Mouse (Mus musculus) small intestine, adult 2 months (tissue): Measurements from ENCODE around the gene Gm20388.

ENCODE experiments used
- CTCF ChIP-seq: fragments of 200-500 bp; IDR thresholded peaks from 2 replicates; pipeline ENCODE4 v1.5.1; 2012; ENCODE audit warnings: low read depth, mild to moderate bottlenecking, control low read depth, inconsistent platforms, low read length, moderate library complexity, mixed read lengths; ENCODE audit not compliant: insufficient replicate concordance, insufficient read length; ENCODE audit errors: extremely low read depth
- POLR2A ChIP-seq: fragments of 200-500 bp; IDR thresholded peaks from 2 replicates; pipeline ENCODE4 v1.6.1; 2012; ENCODE audit warnings: low read depth, mild to moderate bottlenecking, control low read depth, inconsistent platforms, low read length, moderate library complexity

GRCm38 (mm10) chr8:121134102-121134501 is 1223.5 kb downstream of the Gm20388 start:
- TF ChIP-seq POLR2A (no peak), CTCF (no peak)
